Mouse (Mus musculus) spleen, adult 2 months (tissue): Measurements from ENCODE around the gene Brd3os. TPM values are rescaled to one million over a fixed set of nuclear protein-coding genes. Genes with fewer than 3 reads are reported as not detected.

Source experiments
- DNase-seq, 2 experiments: peaks; one replicate each; pipeline versions ENCODE4 v3.0.0 to v3.0.0-alpha.2; 2012 to 2021; ENCODE audit warnings: low spot score in 2 of 2, low read depth in 1 of 2
- H3K27ac ChIP-seq: fragments of 200-500 bp; 2 replicates; pipeline ENCODE4 v1.5.1; 2012; ENCODE audit warnings: low read length, inconsistent platforms; ENCODE audit not compliant: insufficient read depth
- H3K27me3 ChIP-seq: fragments of 200-500 bp; 2 replicates; pipeline ENCODE4 v1.6.1; 2012; ENCODE audit warnings: mild to moderate bottlenecking, moderate library complexity, low read length, inconsistent platforms; ENCODE audit not compliant: control insufficient read depth, insufficient read depth
- H3K36me3 ChIP-seq: fragments of 200-500 bp; 2 replicates; pipeline ENCODE4 v1.6.1; 2012; ENCODE audit warnings: mild to moderate bottlenecking, low read length, inconsistent platforms; ENCODE audit not compliant: control insufficient read depth, insufficient read depth
- H3K4me1 ChIP-seq: fragments of 200-500 bp; 2 replicates; pipeline ENCODE4 v1.6.1; 2011; ENCODE audit warnings: inconsistent platforms; ENCODE audit not compliant: control insufficient read depth, insufficient read depth, insufficient read length
- H3K4me3 ChIP-seq: fragments of 200-500 bp; 2 replicates; pipeline ENCODE4 v1.5.1; 2011; ENCODE audit warnings: mild to moderate bottlenecking, inconsistent platforms; ENCODE audit not compliant: insufficient read depth, insufficient read length; ENCODE audit errors: extremely low read depth
- CTCF ChIP-seq: fragments of 200-500 bp; IDR thresholded peaks from 2 replicates; pipeline ENCODE4 v1.5.1; 2011; ENCODE audit warnings: mild to moderate bottlenecking, inconsistent platforms; ENCODE audit not compliant: insufficient read depth, insufficient read length, insufficient replicate concordance; ENCODE audit errors: extremely low read depth
- POLR2A ChIP-seq: fragments of 200-500 bp; IDR thresholded peaks from 2 replicates; pipeline ENCODE4 v1.6.1; 2011; ENCODE audit warnings: low read depth, low read length, inconsistent platforms
- WGBS: fragments of 180-500 bp; shearing (Covaris S2); methylation state at CpG from one replicate; pipeline ENCODE4 v1.1.7; 2018; 5-methylcytosine and 5-hydroxymethylcytosine counted together
- polyA plus RNA-seq: library from polyadenylated mRNA; depleted of rRNA; stranded (reverse); fragments of >200 nt; gene quantifications from 2 replicates; pipeline ENCODE4 v1.2.3, GENCODE M21; 2012

Brd3os gene
- polyA plus RNA-seq, 1 experiment: 1.8 TPM

- Histone ChIP-seq H3K27ac (no peak overlapping the region), H3K36me3 (peaks cover 38% of the 10 kb centered on the region)
Measured at GRCm38 (mm10) chr2:27462901-27463300, 20.8 kb downstream of the Brd3os start.

GRCm38 (mm10) chr2:27469292-27469990 is 27.3 kb downstream of the Brd3os start:
- 28% methylated on average over 4 of the region's 4 CpGs for WGBS
- peaks cover 58% of the 10 kb centered on the region; the same call in 1 of the 2 replicates for H3K4me1 ChIP-seq
- DNase-seq: peak in 1 of 2 experiments; percentile 51
- no peaks in the 10 kb centered on the region for H3K27me3 ChIP-seq
- TF ChIP-seq POLR2A (no peak), CTCF (no peak)
- H3K36me3 ChIP-seq: no peaks in the 10 kb centered on the region
- peak overlapping the region; percentile 24 for H3K27ac ChIP-seq
- H3K4me3 ChIP-seq: no peak overlapping the region

More at GRCm38 (mm10) chr2:27462901-27463300, 20.8 kb downstream of the Brd3os start:
- DNase-seq: no peak
- Histone ChIP-seq H3K4me3 (no peak overlapping the region), H3K4me1 (peaks cover 5% of the 10 kb centered on the region; the same call in 1 of the 2 replicates), H3K27me3 (no peaks in the 10 kb centered on the region)
- WGBS: 89% methylated on average over 4 of the region's 4 CpGs
- no peak for TF ChIP-seq POLR2A

- DNase-seq: no peak
- no peak overlapping the region for H3K4me3 ChIP-seq
- no peaks in the 10 kb centered on the region for H3K36me3 ChIP-seq
- 72% methylated on average over 3 of the region's 3 CpGs for WGBS
- H3K27ac ChIP-seq: peak overlapping the region; percentile 22
- no peaks in the 10 kb centered on the region for H3K27me3 ChIP-seq
- no peak for TF ChIP-seq POLR2A
- no peak for TF ChIP-seq CTCF
- peaks cover 58% of the 10 kb centered on the region; the same call in 1 of the 2 replicates for H3K4me1 ChIP-seq
Measured at GRCm38 (mm10) chr2:27469991-27470355, 27.8 kb downstream of the Brd3os start.

GRCm38 (mm10) chr2:27470535-27470934 is 28.4 kb downstream of the Brd3os start:
- 92% methylated on average over 2 of the region's 2 CpGs for WGBS
- no peaks in the 10 kb centered on the region for H3K27me3 ChIP-seq
- no peaks in the 10 kb centered on the region for H3K36me3 ChIP-seq
- H3K4me3 ChIP-seq: no peak overlapping the region
- no peak for TF ChIP-seq POLR2A
- TF ChIP-seq CTCF: no peak
- DNase-seq: no peak
- H3K27ac ChIP-seq: no peak overlapping the region; the same call in 1 of the 2 replicates
- peaks cover 58% of the 10 kb centered on the region; the same call in 1 of the 2 replicates for H3K4me1 ChIP-seq

- Histone ChIP-seq H3K36me3 (no peaks in the 10 kb centered on the region), H3K4me1 (peaks cover 58% of the 10 kb centered on the region; the same call in 1 of the 2 replicates), H3K4me3 (no peak overlapping the region), H3K27me3 (no peaks in the 10 kb centered on the region), H3K27ac (peak overlapping the region; percentile 6; the same call in 1 of the 2 replicates)
- no peak for TF ChIP-seq CTCF
- TF ChIP-seq POLR2A: no peak
- no peak for DNase-seq
Measured at GRCm38 (mm10) chr2:27471170-27471584, 29.1 kb downstream of the Brd3os start.

GRCm38 (mm10) chr2:27473061-27473765 is 31.1 kb downstream of the Brd3os start:
- no peak for DNase-seq
- H3K27ac ChIP-seq: no peak overlapping the region; the same call in 1 of the 2 replicates
- peaks cover 53% of the 10 kb centered on the region; the same call in 1 of the 2 replicates for H3K4me1 ChIP-seq
- H3K36me3 ChIP-seq: no peaks in the 10 kb centered on the region
- no peaks in the 10 kb centered on the region for H3K27me3 ChIP-seq
- WGBS: 30% methylated on average over 7 of the region's 7 CpGs
- TF ChIP-seq POLR2A (no peak), CTCF (no peak)
- no peak overlapping the region for H3K4me3 ChIP-seq

- H3K27me3 ChIP-seq: no peaks in the 10 kb centered on the region
- H3K27ac ChIP-seq: no peak overlapping the region
- TF ChIP-seq CTCF: no peak
- TF ChIP-seq POLR2A: no peak
- peak overlapping the region; percentile 93 for H3K4me3 ChIP-seq
- peaks cover 51% of the 10 kb centered on the region; the same call in 1 of the 2 replicates for H3K4me1 ChIP-seq
- H3K36me3 ChIP-seq: no peaks in the 10 kb centered on the region
- DNase-seq: no peak
- 43% methylated on average over 4 of the region's 4 CpGs for WGBS
Measured at GRCm38 (mm10) chr2:27473911-27474310, 31.8 kb downstream of the Brd3os start.
